Mouse (Mus musculus): ENCODE data around the gene Pde1c. TPM values are rescaled to one million over a fixed set of nuclear protein-coding genes. Genes with fewer than 3 reads are reported as not detected.

Pde1c gene
- polyA plus RNA-seq, 1 experiment: 0.20 TPM

DNA sequence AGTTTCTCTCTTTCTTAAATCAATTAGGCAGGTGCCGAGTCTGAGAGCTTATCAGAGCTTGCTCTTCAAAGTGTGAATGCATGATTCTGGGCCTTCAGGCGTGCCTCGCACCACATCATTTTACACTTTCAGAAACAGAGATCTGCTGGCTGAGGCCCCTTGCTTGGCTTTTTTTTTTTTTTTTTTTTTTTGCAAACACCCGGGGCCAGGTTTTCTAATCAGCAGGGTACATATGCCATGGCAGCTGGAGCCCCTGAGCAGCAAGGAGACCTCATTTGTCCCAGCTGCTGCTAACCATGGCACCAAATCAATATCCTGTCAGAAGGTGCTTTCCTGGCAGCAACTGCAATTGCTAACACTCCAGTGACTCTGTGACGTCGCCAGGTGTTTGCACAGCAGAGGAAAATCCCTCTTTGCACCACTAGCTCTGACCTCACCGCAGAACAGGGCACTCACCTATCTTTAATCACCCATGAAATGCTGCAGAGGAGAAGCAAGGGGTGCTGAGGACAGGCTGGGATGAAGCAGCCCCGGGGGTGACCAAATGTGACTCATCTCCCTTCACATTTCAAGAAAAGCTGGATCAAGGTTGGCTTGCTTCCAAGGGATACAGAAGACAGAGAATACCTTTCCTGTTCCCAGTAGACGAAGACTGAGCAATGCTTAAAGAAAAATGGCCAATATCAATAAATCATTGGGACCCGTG lies 195.7 kb downstream of the Pde1c start:
- no peaks in the 10 kb centered on the region for H3K4me1 ChIP-seq (ENCODE audit: control insufficient read depth, insufficient read depth, insufficient read length, low read length)
- H3K4me3 ChIP-seq (ENCODE audit: insufficient read depth, low read depth, low read length): no peak overlapping the region
- H3K27ac ChIP-seq (replicated peaks; ENCODE audit: low read depth, low read length): no peak overlapping the region

- Histone ChIP-seq H3K27ac (replicated peaks; ENCODE audit: low read depth, low read length) (no peak overlapping the region), H3K4me1 (ENCODE audit: control insufficient read depth, insufficient read depth, insufficient read length, low read length) (no peaks in the 10 kb centered on the region), H3K4me3 (ENCODE audit: insufficient read depth, low read depth, low read length) (no peak overlapping the region)
These were observed 199.4 kb downstream of the Pde1c start for GRCm38 (mm10) chr6:56369462-56369861.

DNA sequence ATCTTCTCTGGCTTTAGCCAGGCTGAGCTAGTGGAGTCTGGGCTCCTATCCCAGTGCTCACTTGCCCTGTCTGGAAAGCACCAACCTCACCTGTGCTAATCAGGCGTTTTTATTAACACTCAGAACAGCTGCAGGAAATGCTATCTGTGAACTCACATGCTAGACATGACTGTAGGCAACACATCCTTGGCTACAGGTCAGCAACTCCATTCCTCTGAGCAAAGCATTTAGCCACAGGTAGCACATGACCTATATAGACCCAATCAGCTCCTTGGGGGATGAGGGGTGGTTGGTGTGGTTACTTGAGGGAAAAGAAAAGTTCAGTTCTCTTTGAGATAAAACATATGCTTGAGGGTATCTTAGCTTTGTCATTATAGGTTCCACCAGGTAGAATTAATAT lies 200.8 kb downstream of the Pde1c start:
- H3K27ac ChIP-seq (replicated peaks; ENCODE audit: low read depth, low read length): no peak overlapping the region
- no peaks in the 10 kb centered on the region for H3K4me1 ChIP-seq (ENCODE audit: control insufficient read depth, insufficient read depth, insufficient read length, low read length)
- no peak overlapping the region for H3K4me3 ChIP-seq (ENCODE audit: insufficient read depth, low read depth, low read length)

GRCm38 (mm10) chr6:56367257-56367656 lies 201.6 kb downstream of the Pde1c start:
- no peaks in the 10 kb centered on the region for H3K4me1 ChIP-seq (ENCODE audit: control insufficient read depth, insufficient read depth, insufficient read length, low read length)
- no peak overlapping the region for H3K4me3 ChIP-seq (ENCODE audit: insufficient read depth, low read depth, low read length)
- no peak overlapping the region for H3K27ac ChIP-seq (replicated peaks; ENCODE audit: low read depth, low read length)

DNA sequence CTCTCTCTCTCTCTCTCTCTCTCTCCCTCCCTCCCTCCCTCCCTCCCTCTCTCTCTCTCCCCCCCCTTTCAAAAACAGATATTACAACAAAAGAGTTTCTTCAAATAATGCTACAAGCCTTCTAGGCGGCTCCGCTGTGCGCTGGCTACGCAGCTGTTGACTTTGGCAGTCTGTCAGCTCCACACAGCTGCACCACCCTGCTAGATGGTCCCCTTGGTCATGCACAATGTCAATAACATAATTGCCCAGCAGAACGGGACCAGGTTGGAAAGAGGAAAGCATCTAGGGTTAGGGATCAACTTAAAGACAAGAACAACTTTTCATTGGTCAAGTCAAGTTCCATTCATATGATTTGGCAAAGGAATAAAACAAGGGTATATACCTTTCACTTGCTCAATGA lies 206.3 kb downstream of the Pde1c start:
- H3K27ac ChIP-seq (replicated peaks; ENCODE audit: low read depth, low read length): no peak overlapping the region
- H3K4me3 ChIP-seq (ENCODE audit: insufficient read depth, low read depth, low read length): no peak overlapping the region
- H3K4me1 ChIP-seq (ENCODE audit: control insufficient read depth, insufficient read depth, insufficient read length, low read length): no peaks in the 10 kb centered on the region

DNA sequence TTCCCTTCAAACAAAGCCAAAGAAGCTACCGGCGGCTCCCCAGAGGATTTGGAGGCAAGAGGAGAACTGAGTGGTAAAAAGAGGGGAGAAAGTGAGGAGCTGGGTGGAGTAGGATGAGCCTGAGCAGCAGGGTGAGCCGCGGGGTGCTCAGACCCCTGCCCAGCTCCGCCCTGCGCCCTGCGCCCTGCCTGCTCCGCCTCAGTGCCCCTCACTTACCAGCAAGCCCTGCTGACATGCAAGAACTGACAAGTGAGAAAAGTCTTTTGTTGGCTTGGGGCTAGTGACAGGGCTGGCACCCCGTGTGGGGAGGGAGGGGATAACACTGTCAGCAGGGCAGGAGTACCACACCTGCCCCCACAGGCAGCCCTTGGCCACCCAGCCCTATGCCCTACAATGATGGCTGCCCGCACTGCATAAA lies 206.8 kb downstream of the Pde1c start:
- Histone ChIP-seq H3K27ac (replicated peaks; ENCODE audit: low read depth, low read length) (no peak overlapping the region), H3K4me3 (ENCODE audit: insufficient read depth, low read depth, low read length) (no peak overlapping the region), H3K4me1 (ENCODE audit: control insufficient read depth, insufficient read depth, insufficient read length, low read length) (no peaks in the 10 kb centered on the region)

DNA sequence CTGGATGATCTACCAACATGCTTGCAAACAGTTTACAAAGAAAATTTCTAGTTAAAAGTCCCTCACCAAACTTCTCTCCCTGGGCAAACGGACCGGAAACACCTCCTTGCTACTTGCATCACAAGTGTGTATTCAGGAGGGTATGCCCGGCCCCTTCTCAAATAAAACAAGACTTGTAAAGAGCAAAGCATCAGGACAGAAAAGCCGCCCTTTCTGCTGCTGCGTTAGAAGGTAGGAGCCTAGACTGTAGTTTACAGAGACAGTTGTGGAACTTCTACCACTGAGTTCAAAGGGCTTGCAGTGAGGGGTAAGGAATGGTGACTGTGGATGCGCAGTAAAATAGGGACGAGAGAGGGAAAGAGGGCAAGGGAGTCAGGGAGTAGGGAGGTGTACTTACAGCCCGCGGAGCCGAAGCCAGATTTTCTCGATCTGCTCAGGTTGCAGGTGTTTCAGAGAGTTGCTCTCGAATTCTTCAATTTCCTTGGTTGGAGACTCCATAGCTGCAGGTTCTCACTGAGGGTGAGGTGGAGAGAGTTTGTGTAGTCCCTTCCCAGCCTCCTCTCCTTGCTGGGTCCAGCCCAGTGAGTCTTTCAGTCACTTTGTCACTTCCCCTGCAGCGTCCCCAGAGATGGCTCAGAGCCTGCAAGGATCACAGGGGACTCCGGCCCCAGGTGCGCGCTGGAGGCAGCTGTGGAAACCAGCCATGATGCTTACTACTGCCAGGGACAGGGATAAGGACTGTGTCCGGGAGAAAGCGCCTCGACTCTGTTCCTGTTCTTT lies 207.4 kb downstream of the Pde1c start:
- Histone ChIP-seq H3K27ac (replicated peaks; ENCODE audit: low read depth, low read length) (no peak overlapping the region), H3K4me3 (ENCODE audit: insufficient read depth, low read depth, low read length) (no peak overlapping the region), H3K4me1 (ENCODE audit: control insufficient read depth, insufficient read depth, insufficient read length, low read length) (no peaks in the 10 kb centered on the region)

GRCm38 (mm10) chr6:56360086-56360485 lies 208.8 kb downstream of the Pde1c start:
- Histone ChIP-seq H3K27ac (replicated peaks; ENCODE audit: low read depth, low read length) (no peak overlapping the region), H3K4me3 (ENCODE audit: insufficient read depth, low read depth, low read length) (no peak overlapping the region)

DNA sequence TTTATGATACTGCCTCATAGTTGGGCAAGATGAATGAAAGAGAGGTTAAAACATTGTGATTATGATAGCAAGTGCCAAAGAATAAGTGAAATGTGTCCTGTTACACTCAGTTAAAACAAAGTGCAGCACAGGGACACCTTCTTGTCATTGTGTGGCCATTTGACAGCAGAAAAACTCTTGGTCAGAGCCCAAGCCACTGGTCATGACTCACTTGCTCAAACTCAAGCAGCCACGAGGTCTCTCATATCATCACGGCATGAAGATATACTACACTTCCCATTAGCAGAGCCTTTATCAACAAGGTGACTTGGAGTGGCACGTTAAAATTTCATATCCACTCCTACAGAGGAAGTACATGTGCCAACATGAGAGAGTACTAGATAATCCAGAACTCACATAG lies 209.8 kb downstream of the Pde1c start:
- Histone ChIP-seq H3K4me3 (ENCODE audit: insufficient read depth, low read depth, low read length) (no peak overlapping the region), H3K4me1 (ENCODE audit: control insufficient read depth, insufficient read depth, insufficient read length, low read length) (no peaks in the 10 kb centered on the region), H3K27ac (replicated peaks; ENCODE audit: low read depth, low read length) (no peak overlapping the region)

More at GRCm38 (mm10) chr6:56360086-56360485, 208.8 kb downstream of the Pde1c start:
- no peaks in the 10 kb centered on the region for H3K4me1 ChIP-seq (ENCODE audit: control insufficient read depth, insufficient read depth, insufficient read length, low read length)

DNA sequence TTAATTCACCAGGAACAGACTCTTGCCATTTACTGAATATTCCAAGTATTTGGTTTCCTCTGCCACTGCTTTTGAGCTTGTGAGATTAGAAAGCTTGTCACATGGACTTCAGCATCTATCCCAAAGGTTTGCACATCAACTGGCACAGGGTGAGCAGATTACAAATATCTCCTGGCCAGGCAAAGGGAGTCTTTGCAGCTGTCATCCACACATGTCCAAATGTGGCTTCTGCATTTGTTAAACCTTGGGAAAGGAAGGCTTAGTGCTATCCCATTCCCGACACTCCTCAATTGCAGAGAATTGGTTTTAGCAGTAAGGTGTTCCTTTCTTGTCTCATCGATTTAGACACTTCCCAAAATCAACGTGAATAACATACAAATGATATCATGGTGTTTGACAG lies 221.7 kb downstream of the Pde1c start:
- no peaks in the 10 kb centered on the region for H3K4me1 ChIP-seq (ENCODE audit: control insufficient read depth, insufficient read depth, insufficient read length, low read length)
- H3K27ac ChIP-seq (replicated peaks; ENCODE audit: low read depth, low read length): no peak overlapping the region
- no peak overlapping the region for H3K4me3 ChIP-seq (ENCODE audit: insufficient read depth, low read depth, low read length)

- Histone ChIP-seq H3K4me3 (ENCODE audit: insufficient read depth, low read depth, low read length) (no peak overlapping the region), H3K27ac (replicated peaks; ENCODE audit: low read depth, low read length) (no peak overlapping the region), H3K4me1 (ENCODE audit: control insufficient read depth, insufficient read depth, insufficient read length, low read length) (no peaks in the 10 kb centered on the region)
These were observed 223.8 kb downstream of the Pde1c start for GRCm38 (mm10) chr6:56345082-56345481.

GRCm38 (mm10) chr6:56342005-56342404 lies 226.9 kb downstream of the Pde1c start:
- Histone ChIP-seq H3K4me1 (ENCODE audit: control insufficient read depth, insufficient read depth, insufficient read length, low read length) (no peaks in the 10 kb centered on the region), H3K4me3 (ENCODE audit: insufficient read depth, low read depth, low read length) (no peak overlapping the region), H3K27ac (replicated peaks; ENCODE audit: low read depth, low read length) (no peak overlapping the region)

DNA sequence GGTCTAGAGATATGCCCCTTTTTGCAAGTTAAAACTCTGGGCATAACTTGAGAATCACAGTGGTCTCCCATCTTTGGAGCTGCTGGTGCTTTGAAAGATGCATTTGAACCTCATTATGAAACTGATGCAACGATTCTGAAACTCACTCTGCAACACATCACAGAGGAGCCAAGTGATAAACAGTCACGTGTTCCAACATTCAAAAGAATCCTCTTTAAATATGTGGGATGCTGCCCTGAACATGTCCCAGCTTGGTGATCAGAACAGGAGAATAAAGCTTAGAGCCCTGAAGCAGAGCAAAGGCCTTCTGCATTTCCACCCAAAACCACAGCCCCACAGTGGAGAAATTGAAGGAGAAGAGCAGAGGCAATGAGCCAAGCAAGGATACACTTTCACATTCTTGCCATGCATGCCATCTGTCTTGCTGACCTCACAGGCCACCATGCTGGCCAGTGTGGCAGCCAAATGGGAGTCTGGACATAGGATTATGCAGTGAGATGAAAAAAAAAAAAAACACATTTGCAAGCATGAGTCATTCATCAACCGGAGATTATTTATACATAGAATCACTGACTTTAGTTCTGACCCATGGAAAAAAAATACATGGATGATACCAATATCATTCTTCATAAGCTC lies 233.0 kb downstream of the Pde1c start:
- no peak overlapping the region for H3K4me3 ChIP-seq (ENCODE audit: insufficient read depth, low read depth, low read length)
- H3K4me1 ChIP-seq (ENCODE audit: control insufficient read depth, insufficient read depth, insufficient read length, low read length): no peaks in the 10 kb centered on the region
- no peak overlapping the region for H3K27ac ChIP-seq (replicated peaks; ENCODE audit: low read depth, low read length)

GRCm38 (mm10) chr6:56332149-56332548 lies 236.8 kb downstream of the Pde1c start:
- Histone ChIP-seq H3K27ac (replicated peaks; ENCODE audit: low read depth, low read length) (no peak overlapping the region), H3K4me3 (ENCODE audit: insufficient read depth, low read depth, low read length) (no peak overlapping the region), H3K4me1 (ENCODE audit: control insufficient read depth, insufficient read depth, insufficient read length, low read length) (no peaks in the 10 kb centered on the region)

- Histone ChIP-seq H3K4me1 (ENCODE audit: control insufficient read depth, insufficient read depth, insufficient read length, low read length) (no peaks in the 10 kb centered on the region), H3K4me3 (ENCODE audit: insufficient read depth, low read depth, low read length) (no peak overlapping the region), H3K27ac (replicated peaks; ENCODE audit: low read depth, low read length) (no peak overlapping the region)
These were observed 237.5 kb downstream of the Pde1c start for GRCm38 (mm10) chr6:56331432-56331831.

Data from brown adipose tissue, adult 24 weeks (tissue).